Mouse (Mus musculus): Measurements from ENCODE around the gene Ankrd13d. TPM values are rescaled to one million over a fixed set of nuclear protein-coding genes. Genes with fewer than 3 reads are reported as not detected.
"Not testable (repeated sequence)": the region's sequence is repeated elsewhere in the genome, so short reads cannot be mapped to it uniquely, and the experiment has no call there.

Gene Ankrd13d
- polyA plus RNA-seq, 1 experiment from 2014 or later = 1.1 TPM

DNA sequence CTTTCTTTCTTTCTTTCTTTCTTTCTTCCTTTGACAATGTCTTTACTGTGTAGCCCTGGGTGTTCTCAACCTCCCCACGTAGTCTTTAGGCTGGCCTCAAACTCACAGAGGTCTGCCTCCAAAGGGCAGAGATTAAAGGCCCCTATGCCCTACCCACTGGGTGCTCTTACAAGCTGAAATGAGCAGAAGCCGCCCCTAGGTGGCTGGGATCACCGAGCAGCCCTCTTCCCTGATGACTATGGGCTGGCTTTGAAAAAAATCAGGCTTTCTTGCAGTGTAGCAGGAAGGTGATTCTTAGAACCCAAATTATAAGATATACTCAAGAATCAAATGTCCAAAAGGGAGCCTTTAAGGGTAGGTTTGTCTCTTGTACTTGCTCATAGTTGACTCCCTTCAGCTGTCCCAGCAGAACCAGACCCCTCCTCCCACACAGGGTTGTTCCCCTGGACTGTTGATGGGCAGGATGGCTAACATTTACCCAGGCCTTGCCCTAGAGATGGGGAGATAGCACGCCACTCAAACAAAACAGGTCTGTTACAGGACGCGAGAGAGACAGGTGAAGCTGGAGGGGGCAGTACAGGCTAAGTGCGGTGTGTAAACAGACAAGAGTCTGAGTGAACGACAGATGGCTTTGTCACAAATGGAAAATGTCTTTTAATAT, 21.8 kb downstream of the Ankrd13d start:
- Histone ChIP-seq H3K9me3 (replicated peaks) (no peaks in the 10 kb centered on the region), H3K9ac (no peak overlapping the region), H3K36me3 (no peaks in the 10 kb centered on the region), H3K4me1 (replicated peaks) (peaks cover 11% of the 10 kb centered on the region), H3K4me3 (no peak overlapping the region), H3K27ac (no peak overlapping the region), H3K27me3 (no peaks in the 10 kb centered on the region), H3K4me2 (no peak overlapping the region)
- ATAC-seq (replicated peaks; ENCODE audit: insufficient number of reproducible peaks, insufficient read depth, low FRiP score, low read depth) = no peak
- WGBS = 58% methylated on average over 8 of the region's 8 CpGs

- H3K9ac ChIP-seq = peak overlapping the region; percentile 61
- no peaks in the 10 kb centered on the region for H3K36me3 ChIP-seq
- no peak overlapping the region for H3K27ac ChIP-seq
- no peak for ATAC-seq (replicated peaks; ENCODE audit: insufficient number of reproducible peaks, insufficient read depth, low FRiP score, low read depth)
- no peaks in the 10 kb centered on the region for H3K27me3 ChIP-seq
- WGBS = 21% methylated on average over 12 of the region's 12 CpGs
- peak overlapping the region; percentile 89 for H3K4me2 ChIP-seq
- peaks cover 11% of the 10 kb centered on the region for H3K4me1 ChIP-seq (replicated peaks)
- H3K9me3 ChIP-seq (replicated peaks) = no peaks in the 10 kb centered on the region
- H3K4me3 ChIP-seq = peak overlapping the region; percentile 71
These were observed 25.1 kb downstream of the Ankrd13d start for GRCm38 (mm10) chr19:4257897-4258252.

DNA sequence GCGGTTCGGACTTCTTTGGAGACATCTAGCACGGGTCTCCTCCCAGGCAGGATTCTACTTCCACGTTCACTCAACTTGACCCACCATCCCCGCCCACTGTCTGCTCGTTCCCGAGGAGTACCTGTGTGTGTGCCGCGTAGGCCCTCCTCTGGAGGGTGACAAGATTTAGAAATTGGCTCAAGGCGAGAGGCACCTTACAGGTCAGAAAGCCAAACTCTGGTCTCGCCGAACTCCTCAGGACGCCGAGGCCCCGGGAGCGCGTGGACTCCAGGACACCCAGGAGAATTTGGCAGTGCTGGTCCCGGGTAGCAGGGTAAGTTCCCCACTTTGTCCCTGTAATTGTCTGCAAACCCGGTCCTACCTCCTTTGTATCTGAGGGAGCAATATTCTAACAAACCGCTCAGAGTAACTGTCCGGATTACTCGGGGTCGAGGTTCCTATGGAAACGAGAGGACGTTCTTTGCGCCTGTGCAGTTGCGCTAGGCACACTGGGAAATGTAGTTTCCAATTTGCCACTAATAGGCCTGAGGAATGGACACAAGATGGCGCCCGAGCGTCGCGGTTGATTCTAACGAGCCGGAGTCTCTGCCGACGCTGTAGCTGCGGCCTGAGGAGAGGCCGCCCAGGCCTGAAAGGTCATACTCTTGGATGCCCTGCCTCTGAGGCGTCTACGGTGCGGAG, 25.6 kb downstream of the Ankrd13d start:
- ATAC-seq (replicated peaks; ENCODE audit: insufficient number of reproducible peaks, insufficient read depth, low FRiP score, low read depth) = peak; percentile 90
- H3K36me3 ChIP-seq = no peaks in the 10 kb centered on the region
- peak overlapping the region; percentile 89 for H3K4me2 ChIP-seq
- no peak overlapping the region for H3K27ac ChIP-seq
- peaks cover 11% of the 10 kb centered on the region for H3K4me1 ChIP-seq (replicated peaks)
- H3K27me3 ChIP-seq = no peaks in the 10 kb centered on the region
- H3K9ac ChIP-seq = peak overlapping the region; percentile 61
- WGBS = under 1% methylated on average over 41 of the region's 41 CpGs
- H3K4me3 ChIP-seq = peak overlapping the region; percentile 71
- H3K9me3 ChIP-seq (replicated peaks) = no peaks in the 10 kb centered on the region

DNA sequence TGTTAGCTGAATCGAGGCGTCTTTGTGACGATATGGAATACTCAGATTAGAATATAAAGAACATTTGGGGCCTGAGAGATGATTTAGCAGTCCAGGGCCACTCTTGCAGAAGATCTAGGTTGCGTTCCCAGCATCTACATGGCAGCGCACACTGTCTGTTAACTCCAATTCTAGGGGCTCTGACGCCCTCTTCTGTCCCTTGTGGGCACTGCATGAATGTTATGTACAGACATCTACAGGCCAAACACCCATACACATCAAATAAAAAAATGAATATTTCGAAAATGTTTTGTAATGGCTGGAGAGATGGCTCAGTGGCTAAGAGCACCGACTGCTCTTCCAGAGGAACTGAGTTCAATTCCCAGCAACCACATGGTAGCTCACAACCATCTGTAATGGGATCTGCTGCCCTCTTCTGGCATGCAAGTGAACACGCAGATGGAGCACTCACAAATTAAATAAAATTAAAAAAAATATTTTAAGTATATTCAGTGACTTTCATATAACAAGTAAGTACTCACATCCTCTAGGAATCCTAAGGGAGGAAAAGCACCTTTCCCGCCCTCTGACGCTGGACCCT, 27.3 kb downstream of the Ankrd13d start:
- Histone ChIP-seq H3K27me3 (no peaks in the 10 kb centered on the region), H3K9ac (no peak overlapping the region), H3K4me3 (no peak overlapping the region), H3K9me3 (replicated peaks) (no peaks in the 10 kb centered on the region), H3K4me1 (replicated peaks) (peaks cover 11% of the 10 kb centered on the region), H3K36me3 (no peaks in the 10 kb centered on the region), H3K27ac (no peak overlapping the region), H3K4me2 (no peak overlapping the region)
- WGBS = 75% methylated on average over 11 of the region's 11 CpGs
- ATAC-seq (replicated peaks; ENCODE audit: insufficient number of reproducible peaks, insufficient read depth, low FRiP score, low read depth) = no peak

GRCm38 (mm10) chr19:4254230-4254629, 28.7 kb downstream of the Ankrd13d start:
- 79% methylated on average over 7 of the region's 7 CpGs for WGBS
- ATAC-seq (replicated peaks; ENCODE audit: insufficient number of reproducible peaks, insufficient read depth, low FRiP score, low read depth) = no peak
- no peaks in the 10 kb centered on the region for H3K36me3 ChIP-seq
- peaks cover 9% of the 10 kb centered on the region for H3K4me1 ChIP-seq (replicated peaks)
- no peak overlapping the region for H3K27ac ChIP-seq
- no peaks in the 10 kb centered on the region for H3K9me3 ChIP-seq (replicated peaks)
- H3K27me3 ChIP-seq = no peaks in the 10 kb centered on the region
- no peak overlapping the region for H3K4me2 ChIP-seq
- H3K4me3 ChIP-seq = no peak overlapping the region
- H3K9ac ChIP-seq = no peak overlapping the region

DNA sequence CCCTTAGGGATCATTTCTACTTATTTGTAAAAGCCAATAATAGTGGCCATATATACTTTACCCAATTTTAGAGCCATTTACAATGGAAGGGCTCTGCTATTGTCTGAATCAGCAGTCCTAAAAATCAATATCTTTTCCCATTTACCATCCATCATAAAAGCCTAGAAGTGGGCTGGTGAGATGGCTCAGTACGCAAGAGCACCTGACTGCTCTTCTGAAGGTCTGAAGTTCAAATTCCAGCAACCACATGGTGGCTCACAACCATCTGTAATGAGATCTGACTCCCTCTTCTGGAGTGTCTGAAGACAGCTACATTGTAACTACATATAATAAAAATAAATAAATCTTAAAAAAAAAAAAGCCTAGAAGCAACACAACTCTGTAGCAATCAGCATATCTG, 34.3 kb downstream of the Ankrd13d start:
- H3K36me3 ChIP-seq; H3K4me1 ChIP-seq (replicated peaks); H3K27me3 ChIP-seq; H3K27ac ChIP-seq; H3K9ac ChIP-seq; ATAC-seq (replicated peaks; ENCODE audit: insufficient number of reproducible peaks, insufficient read depth, low FRiP score, low read depth); H3K4me2 ChIP-seq; H3K4me3 ChIP-seq; H3K9me3 ChIP-seq (replicated peaks): not testable (repeated sequence)
- WGBS = 70% methylated on average over 1 of the region's 1 CpGs

- WGBS = 50% methylated on average over 1 of the region's 1 CpGs
- Histone ChIP-seq H3K27ac (no peak overlapping the region), H3K36me3 (no peaks in the 10 kb centered on the region), H3K4me1 (replicated peaks) (no peaks in the 10 kb centered on the region), H3K4me2 (no peak overlapping the region), H3K9me3 (replicated peaks) (no peaks in the 10 kb centered on the region), H3K9ac (no peak overlapping the region), H3K4me3 (no peak overlapping the region), H3K27me3 (0 out of 2 replicates have a peak, but pooled peaks cover 4% of the 10 kb centered on the region)
- no peak for ATAC-seq (replicated peaks; ENCODE audit: insufficient number of reproducible peaks, insufficient read depth, low FRiP score, low read depth)
These were observed 35.9 kb downstream of the Ankrd13d start for GRCm38 (mm10) chr19:4247010-4247409.

DNA sequence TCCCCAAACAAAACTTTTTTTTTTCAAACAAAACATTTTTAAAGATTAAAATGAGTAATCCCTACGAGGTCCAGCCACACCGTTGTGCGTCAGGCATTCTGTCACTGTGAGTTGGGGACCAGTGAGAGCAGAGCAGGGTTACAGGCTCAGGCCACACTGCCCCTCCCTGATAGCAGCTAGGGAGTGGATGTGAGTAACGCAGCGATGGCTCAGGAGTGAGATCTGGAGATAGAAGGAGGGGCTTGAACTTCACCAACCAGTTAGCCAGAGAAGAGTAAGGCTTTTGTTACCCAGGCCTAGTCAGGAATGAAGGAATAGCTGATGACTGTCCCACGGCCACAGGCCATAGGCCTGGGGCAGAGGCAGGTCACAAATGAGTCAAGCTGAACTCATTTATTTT, 38.2 kb downstream of the Ankrd13d start:
- ATAC-seq (replicated peaks; ENCODE audit: insufficient number of reproducible peaks, insufficient read depth, low FRiP score, low read depth) = no peak
- Histone ChIP-seq H3K9me3 (replicated peaks) (no peaks in the 10 kb centered on the region), H3K36me3 (no peaks in the 10 kb centered on the region), H3K4me3 (no peak overlapping the region), H3K27me3 (0 out of 2 replicates have a peak, but pooled peaks cover 4% of the 10 kb centered on the region), H3K4me1 (replicated peaks) (no peaks in the 10 kb centered on the region), H3K27ac (no peak overlapping the region), H3K9ac (no peak overlapping the region), H3K4me2 (no peak overlapping the region)
- 80% methylated on average over 6 of the region's 6 CpGs for WGBS

DNA sequence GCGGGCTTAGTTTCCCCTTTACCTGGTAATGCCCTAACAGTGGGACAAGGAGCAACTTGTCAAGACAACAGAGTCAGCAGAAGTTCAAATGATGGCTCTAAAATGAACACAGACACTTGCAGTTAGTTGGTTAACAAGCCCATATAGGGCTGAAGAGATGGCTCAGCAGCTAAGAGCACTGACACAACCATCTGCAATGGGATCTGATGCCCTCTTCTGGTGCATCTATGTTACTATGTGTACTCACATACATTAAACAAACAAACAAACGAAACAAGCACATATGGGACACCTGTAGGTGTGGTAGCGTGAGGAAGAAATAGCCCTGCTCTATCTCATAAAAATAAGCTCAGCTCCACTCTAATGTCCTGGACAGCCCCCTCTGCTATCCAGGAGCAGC, 40.5 kb downstream of the Ankrd13d start:
- Histone ChIP-seq H3K9ac (no peak overlapping the region), H3K27me3 (no peaks in the 10 kb centered on the region), H3K4me2 (no peak overlapping the region), H3K27ac (no peak overlapping the region), H3K4me3 (no peak overlapping the region), H3K4me1 (replicated peaks) (no peaks in the 10 kb centered on the region), H3K36me3 (no peaks in the 10 kb centered on the region), H3K9me3 (replicated peaks) (no peaks in the 10 kb centered on the region)
- no peak for ATAC-seq (replicated peaks; ENCODE audit: insufficient number of reproducible peaks, insufficient read depth, low FRiP score, low read depth)
- WGBS = 66% methylated on average over 3 of the region's 3 CpGs

DNA sequence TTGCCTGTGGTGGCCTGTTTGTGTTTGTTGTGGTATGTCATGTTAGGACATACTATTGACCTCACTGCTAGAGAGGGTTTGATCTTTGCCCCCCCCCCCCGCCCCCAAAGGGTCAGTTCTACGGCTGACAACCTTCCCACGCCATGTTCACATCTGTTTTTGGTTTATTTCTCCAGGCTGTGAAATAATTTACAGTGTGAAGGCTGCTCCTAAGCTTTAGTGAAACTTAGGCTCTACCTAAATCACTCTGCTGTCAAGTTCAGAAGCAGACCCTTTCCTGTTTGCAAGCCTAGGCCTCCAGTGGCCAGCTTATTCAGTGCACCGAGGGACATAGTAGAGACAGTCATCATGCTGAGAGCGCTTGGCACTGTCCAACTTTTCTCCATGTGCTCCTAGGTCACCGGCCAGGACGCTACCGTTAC, 42.7 kb downstream of the Ankrd13d start:
- H3K4me2 ChIP-seq = no peak overlapping the region
- H3K4me1 ChIP-seq (replicated peaks) = no peaks in the 10 kb centered on the region
- ATAC-seq (replicated peaks; ENCODE audit: insufficient number of reproducible peaks, insufficient read depth, low FRiP score, low read depth) = no peak
- H3K9me3 ChIP-seq (replicated peaks) = no peaks in the 10 kb centered on the region
- 64% methylated on average over 8 of the region's 8 CpGs for WGBS
- H3K4me3 ChIP-seq = no peak overlapping the region
- no peaks in the 10 kb centered on the region for H3K27me3 ChIP-seq
- H3K9ac ChIP-seq = no peak overlapping the region
- H3K27ac ChIP-seq = no peak overlapping the region
- no peaks in the 10 kb centered on the region for H3K36me3 ChIP-seq

DNA sequence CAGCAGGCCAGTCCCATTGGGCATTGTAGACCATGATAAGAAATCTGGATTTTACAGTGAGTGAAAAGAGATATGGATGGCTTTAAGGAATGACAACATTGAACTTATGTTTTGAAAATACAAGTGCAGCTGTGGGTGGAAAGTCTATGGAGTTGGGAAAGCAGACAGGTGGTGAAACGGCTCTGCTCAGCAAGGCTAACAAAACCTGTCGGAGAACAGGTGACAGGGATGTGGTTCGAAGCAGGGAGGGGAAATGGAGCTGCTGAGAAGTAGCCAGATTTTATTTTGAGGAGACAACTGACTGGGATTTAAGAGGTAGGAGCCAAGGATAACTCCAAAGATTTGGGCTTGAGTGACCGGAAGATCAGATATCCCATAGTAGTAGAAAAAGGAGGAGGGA, 48.4 kb downstream of the Ankrd13d start:
- Histone ChIP-seq H3K4me2 (no peak overlapping the region), H3K4me1 (replicated peaks) (peaks cover 16% of the 10 kb centered on the region), H3K27ac (no peak overlapping the region), H3K4me3 (no peak overlapping the region), H3K36me3 (no peaks in the 10 kb centered on the region), H3K9me3 (replicated peaks) (no peaks in the 10 kb centered on the region), H3K27me3 (0 out of 2 replicates have a peak, but pooled peaks cover 3% of the 10 kb centered on the region), H3K9ac (no peak overlapping the region)
- ATAC-seq (replicated peaks; ENCODE audit: insufficient number of reproducible peaks, insufficient read depth, low FRiP score, low read depth) = no peak
- 63% methylated on average over 4 of the region's 4 CpGs for WGBS
